Mouse (Mus musculus): Measurements from ENCODE around the gene Slc28a2.
"Not testable (repeated sequence)": the region's sequence is repeated elsewhere in the genome, so short reads cannot be mapped to it uniquely, and the experiment has no call there.

Gene Slc28a2

GRCm38 (mm10) chr2:122426200-122426599 is at the start of gene Slc28a2:
Gene Slc28a2 (plus strand): TSS chr2:122426477.
- not testable (repeated sequence) for DNase-seq

DNA sequence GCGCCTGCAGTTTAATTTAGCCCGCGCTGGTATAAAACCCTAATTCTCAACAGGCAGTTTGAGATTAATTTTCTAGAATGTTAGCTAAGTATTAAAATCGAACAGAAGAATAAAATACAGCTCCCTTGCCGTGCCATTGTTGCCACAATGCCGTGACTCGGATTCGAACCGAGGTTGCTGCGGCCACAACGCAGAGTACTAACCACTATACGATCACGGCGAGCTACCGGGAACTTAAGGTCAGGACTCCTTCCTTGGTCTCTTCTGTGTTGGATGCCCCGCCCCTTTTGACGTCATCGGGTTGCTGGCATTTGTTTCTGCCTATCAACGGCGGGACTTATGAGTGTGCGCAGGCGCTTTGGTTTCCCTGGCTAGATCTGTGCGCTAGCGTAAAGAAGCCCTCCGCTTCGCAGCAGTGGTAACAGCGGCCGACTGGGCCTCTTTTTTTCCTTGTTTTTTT is 49.0 kb upstream of the Slc28a2 start:
- DNase-seq, result peak; percentile 97 to 99

DNA sequence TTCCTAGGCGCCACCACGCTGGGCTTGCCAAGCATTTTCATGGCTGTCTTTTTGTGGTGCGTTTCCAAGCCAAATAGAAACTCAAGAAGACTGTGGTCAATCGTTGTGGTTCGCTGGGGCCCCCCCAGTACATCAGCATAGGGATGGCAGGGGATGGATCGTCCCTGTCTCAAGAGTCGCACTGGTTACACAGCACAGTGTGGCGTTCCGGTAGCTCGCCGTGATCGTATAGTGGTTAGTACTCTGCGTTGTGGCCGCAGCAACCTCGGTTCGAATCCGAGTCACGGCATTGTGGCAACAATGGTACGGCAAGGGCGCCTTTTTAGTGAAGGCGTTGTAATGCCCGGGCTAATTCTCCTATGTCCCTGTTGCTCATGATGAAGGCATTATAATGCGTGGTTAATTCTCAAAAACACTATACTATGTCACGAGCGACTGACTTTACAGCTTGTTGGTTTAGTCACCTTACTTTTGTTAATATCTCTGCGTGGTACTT is 48.5 kb upstream of the Slc28a2 start:
- peak; percentile 74 to 77 for DNase-seq

- peak in 1 of 2 experiments; percentile 52 for DNase-seq
Observed at GRCm38 (mm10) chr2:122378421-122379291, 47.6 kb upstream of the Slc28a2 start.

DNA sequence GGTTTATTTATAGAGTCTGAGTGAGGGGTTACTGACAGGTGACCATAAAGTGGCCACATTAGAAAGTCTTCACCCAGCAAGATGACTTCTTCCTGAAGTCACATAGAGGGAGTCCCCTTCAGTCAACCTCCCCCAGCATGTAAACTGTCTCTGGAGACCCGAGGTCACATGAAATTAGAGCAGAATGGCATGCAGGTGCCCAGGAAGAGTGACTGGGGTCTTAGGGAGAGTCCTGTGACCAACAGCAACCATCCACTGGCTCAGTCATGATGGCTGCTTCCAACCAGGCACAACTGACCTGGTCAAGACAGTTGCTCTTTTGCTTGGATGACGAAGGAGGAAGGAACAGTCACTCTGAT is 47.0 kb upstream of the Slc28a2 start:
- no peak for DNase-seq

GRCm38 (mm10) chr2:122380768-122381311 is 45.4 kb upstream of the Slc28a2 start:
- peak; percentile 46 to 68 for DNase-seq

GRCm38 (mm10) chr2:122381329-122382103 is 44.8 kb upstream of the Slc28a2 start:
- DNase-seq, result no peak

DNA sequence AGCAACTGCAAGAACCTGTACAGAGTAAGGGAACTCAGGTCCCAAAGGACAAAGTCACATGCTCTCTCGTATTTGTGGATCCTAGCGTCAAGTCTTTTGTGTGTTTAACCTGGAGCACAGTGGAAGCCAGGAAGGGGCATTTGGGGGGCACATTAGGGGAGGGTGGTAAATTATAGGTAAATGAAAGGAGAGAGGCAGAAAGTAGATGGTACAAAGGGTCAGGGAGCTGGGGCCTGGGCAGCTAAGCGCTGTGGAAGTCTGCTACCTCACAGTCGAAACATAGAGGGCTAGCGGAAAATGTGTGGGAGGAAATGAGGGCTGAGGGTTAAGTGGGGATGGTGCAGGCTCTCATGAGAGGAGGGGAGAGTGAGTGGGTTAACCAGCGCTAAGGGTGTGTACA is 44.2 kb upstream of the Slc28a2 start:
- no peak for DNase-seq

GRCm38 (mm10) chr2:122385095-122385494 is 41.2 kb upstream of the Slc28a2 start:
- DNase-seq, result no peak

GRCm38 (mm10) chr2:122387135-122387534 is 39.1 kb upstream of the Slc28a2 start:
- not testable (repeated sequence) for DNase-seq

- no peak for DNase-seq
Observed at GRCm38 (mm10) chr2:122396150-122396549, 30.1 kb upstream of the Slc28a2 start.

DNA sequence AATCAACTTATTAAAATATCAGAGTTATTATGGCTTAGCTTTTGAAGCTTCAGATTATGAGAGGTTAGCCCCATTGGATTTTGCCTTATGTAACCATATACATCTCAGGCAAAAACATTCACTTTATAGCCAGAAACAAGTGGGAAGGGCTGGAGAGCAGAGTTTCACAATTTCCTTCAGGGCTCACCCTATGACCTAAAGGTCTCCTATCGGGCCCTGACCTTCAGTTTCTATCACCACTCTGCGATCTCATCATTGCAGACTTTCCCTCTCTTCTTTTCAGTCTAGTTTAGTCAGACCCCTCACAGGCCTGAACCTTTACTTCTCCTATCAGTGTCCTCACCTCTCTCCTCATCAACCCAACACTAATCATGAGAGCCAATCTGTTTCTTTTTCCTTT is 18.7 kb upstream of the Slc28a2 start:
- DNase-seq, result no peak

DNA sequence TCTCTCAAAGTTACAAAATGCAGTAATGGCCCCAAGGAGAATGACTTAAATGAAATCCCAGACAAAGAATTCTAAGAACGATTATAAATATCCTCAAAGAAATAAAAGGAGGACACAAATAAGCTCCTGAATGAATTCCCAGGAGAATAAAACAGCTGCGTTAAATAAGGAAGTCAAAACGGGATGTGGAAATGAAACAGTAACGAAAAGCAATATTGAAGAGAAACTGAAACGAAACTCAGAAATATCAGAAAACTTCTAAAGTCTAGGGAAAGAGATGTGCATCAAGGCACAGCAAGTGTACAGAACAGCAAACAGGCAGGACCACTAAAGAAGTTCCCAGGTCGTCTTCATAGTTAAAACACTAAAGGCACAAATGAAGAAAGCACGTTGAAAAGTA is 17.3 kb upstream of the Slc28a2 start:
- no peak for DNase-seq

DNA sequence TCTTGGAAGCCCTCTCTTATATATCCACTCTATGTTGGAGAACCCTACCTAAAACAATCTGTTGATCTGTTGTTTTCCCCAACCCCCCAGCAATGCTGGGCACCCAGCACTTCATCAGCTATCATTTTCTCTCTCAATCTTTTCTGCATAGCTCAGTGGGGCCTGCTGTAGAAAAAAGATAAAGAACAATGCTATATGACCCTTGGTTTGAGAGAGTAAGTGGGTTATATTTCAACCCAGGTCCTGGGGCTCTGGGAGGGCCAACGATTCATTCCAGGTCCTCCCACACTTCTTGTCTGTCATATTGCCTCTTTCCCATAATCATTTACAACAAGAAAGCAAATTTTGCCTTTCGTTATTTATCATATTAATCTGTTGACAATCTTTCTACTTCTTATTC is 368 bp downstream of the Slc28a2 start:
- DNase-seq, result not testable (repeated sequence)

DNA sequence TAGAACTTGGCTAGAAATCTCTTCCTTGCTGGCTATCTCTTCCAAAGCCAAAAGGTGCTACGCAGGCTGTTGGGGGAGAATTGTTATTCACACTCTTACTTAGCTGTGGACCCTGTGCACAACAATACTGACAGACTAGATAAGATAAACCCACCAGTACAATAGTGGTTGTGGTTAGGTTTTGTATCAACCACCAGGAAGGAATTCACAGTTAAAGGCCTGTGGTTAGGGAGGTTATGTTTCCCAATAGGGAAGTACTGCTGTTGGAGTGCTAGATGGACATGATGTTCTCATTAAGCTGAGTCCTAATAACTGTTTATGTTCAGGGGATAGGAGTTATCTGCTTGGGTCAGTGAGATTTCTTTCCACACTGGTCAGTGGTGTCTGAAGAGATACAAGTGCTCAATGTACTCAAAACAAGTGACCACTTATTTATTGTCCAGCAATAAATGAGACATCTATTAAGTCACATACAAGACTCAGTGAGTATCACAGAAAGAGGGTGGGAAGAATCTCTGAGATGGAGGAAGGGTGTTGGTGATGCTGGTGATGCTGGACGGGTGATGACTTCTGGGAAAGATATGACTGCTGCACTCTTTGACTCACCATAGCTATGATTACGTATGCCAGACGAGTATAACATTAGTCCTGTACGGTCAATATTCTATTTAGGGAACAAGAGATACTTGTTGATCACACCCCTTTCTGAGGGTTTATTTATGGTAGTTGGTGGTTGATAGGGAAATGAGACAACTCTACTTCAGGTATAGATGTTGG is 12.6 kb downstream of the Slc28a2 start:
- DNase-seq, result not testable (repeated sequence)

GRCm38 (mm10) chr2:122440521-122440920 is 14.2 kb downstream of the Slc28a2 start:
- not testable (repeated sequence) for DNase-seq

- DNase-seq, result no peak
Observed at GRCm38 (mm10) chr2:122441000-122441933, 15.0 kb downstream of the Slc28a2 start.

DNA sequence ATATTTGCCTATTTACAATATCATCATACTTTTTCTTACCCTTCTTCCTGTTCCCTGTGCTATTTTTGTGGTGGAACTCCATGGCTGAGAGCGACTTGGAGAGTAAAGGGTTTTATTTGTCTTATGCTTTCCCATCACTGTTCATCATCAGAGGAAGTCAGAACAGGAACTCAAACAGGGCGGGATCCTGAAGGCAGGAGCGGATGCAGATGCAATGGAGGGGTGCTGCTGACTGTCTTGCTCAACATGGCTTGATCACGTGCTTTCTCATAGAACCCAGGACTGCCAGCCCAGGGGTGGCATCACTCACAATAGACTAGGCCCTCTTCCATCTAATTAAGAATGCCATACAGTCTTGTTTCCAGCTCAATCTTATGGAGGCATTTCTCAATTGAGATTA is 24.1 kb downstream of the Slc28a2 start:
- DNase-seq, result no peak

GRCm38 (mm10) chr2:122452426-122452825 is 26.1 kb downstream of the Slc28a2 start:
- no peak for DNase-seq

GRCm38 (mm10) chr2:122466901-122467300 is 40.6 kb downstream of the Slc28a2 start:
- DNase-seq, result peak; percentile 9 to 24

GRCm38 (mm10) chr2:122467351-122468013 is 41.2 kb downstream of the Slc28a2 start:
- DNase-seq, result peak; percentile 94 to 96

Data from lung, postnatal 4 days (tissue).